Mouse (Mus musculus): ENCODE measurements around the gene Hmg20a.

DNA sequence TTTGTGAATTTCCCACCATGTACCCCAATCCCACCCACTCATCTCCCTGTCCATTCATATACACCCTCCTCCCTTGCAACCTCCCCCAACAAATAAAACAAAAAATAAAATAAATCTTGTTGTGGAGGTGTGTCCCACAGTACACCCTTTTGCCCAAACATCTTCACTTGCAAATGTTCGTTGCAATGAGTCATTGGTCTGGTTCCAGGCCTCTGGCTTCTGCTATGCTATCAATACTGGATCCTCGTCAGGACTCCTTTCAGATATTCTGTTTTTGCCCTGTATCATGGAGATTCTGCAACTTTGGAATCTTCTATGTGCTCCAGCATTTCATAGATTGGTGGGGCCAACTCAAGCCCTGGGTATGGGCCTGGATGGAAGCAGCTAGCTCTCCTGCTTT, 91.9 kb downstream of the Hmg20a start:
- TF ChIP-seq CTCF (IDR thresholded peaks at IDR 0.05; ENCODE audit: borderline replicate concordance, control insufficient read depth, extremely low read depth, insufficient read depth, low read length, poor library complexity), result no peak
- no peak for TF ChIP-seq POLR2A (IDR thresholded peaks at IDR 0.05; ENCODE audit: control insufficient read depth, extremely low read depth, insufficient read depth, low read length, poor library complexity)

All from thymus, adult 2 months (tissue).